Mouse (Mus musculus) hindbrain, postnatal 0 days (tissue): Measurements from ENCODE around the gene Phyhd1. TPM values are rescaled to one million over a fixed set of nuclear protein-coding genes. Genes with fewer than 3 reads are reported as not detected.

Experiments used
- ATAC-seq: fragments of 200-750 bp; cut with Nextera tagmentation; 2 replicates; pipeline ENCODE4 v1.8.0; 2017; ENCODE audit warnings: mild to moderate bottlenecking, moderate TSS enrichment, moderate library complexity
- DNase-seq: peaks from one replicate; pipeline ENCODE4 v3.0.0-alpha.2; 2015; ENCODE audit warnings: low spot score
- H3K27ac ChIP-seq: fragments of 300-500 bp; sonication (generic); 2 replicates; pipeline ENCODE4 v1.5.1; 2014; ENCODE audit warnings: mild to moderate bottlenecking
- H3K27me3 ChIP-seq: fragments of 300-500 bp; sonication (generic); 2 replicates; pipeline ENCODE4 v1.6.1; 2014; ENCODE audit warnings: low read length, mixed read lengths; ENCODE audit not compliant: insufficient read depth
- H3K36me3 ChIP-seq: fragments of 300-500 bp; sonication (generic); 2 replicates; pipeline ENCODE4 v1.6.1; 2014; ENCODE audit warnings: low read length, mixed read lengths; ENCODE audit not compliant: insufficient read depth
- H3K4me1 ChIP-seq: fragments of 300-500 bp; sonication (generic); 2 replicates; pipeline ENCODE4 v1.6.1; 2014; ENCODE audit warnings: antibody characterized with exemption, low read length, mixed read lengths; ENCODE audit not compliant: insufficient read depth
- H3K4me2 ChIP-seq: fragments of 300-500 bp; sonication (generic); 2 replicates; pipeline ENCODE4 v1.6.1; 2014; ENCODE audit warnings: low read depth, mild to moderate bottlenecking, low read length, moderate library complexity, mixed read lengths
- H3K4me3 ChIP-seq: fragments of 300-500 bp; sonication (generic); 2 replicates; pipeline ENCODE4 v1.5.1; 2014; ENCODE audit warnings: low read length
- H3K9ac ChIP-seq: fragments of 300-500 bp; sonication (generic); replicated peaks from 2 replicates; pipeline ENCODE4 v1.6.1; 2014; ENCODE audit warnings: mild to moderate bottlenecking, low read length, moderate library complexity, mixed read lengths
- H3K9me3 ChIP-seq: fragments of 300-500 bp; sonication (generic); 2 replicates; pipeline ENCODE4 v1.6.1; 2016; ENCODE audit warnings: low read length, mixed read lengths
- CTCF ChIP-seq: IDR thresholded peaks from 2 replicates; pipeline ENCODE4 v1.5.1; 2016; ENCODE audit warnings: antibody characterized with exemption, control low read depth, low read depth
- WGBS: fragments of 180-500 bp; shearing (Covaris S2); extraction: QIAGEN DNeasy Blood & Tissue Kit; methylation state at CpG from one replicate; pipeline ENCODE4 v1.1.7; 2014; 5-methylcytosine and 5-hydroxymethylcytosine counted together
- polyA plus RNA-seq: library from polyadenylated mRNA; unstranded; fragments of >200 nt; fragmentation: Nextera tagmentation; extraction: Ambion mirVana; gene quantifications from 2 replicates; pipeline ENCODE4 v1.2.1, GENCODE M21; 2015
- total RNA-seq: library from RNA; depleted of rRNA; stranded (reverse); fragments of >200 nt; gene quantifications from 2 replicates; pipeline ENCODE4 v1.2.3, GENCODE M21; 2014

Phyhd1 gene
- total and polyA plus RNA-seq, 2 experiments from 2014 or later: 5.6 to 7.4 TPM

GRCm38 (mm10) chr2:30266392-30266941 is 464 bp downstream of the Phyhd1 start:
- peak overlapping the region; percentile 37; the same call in 1 of the 2 replicates for H3K9ac ChIP-seq
- 16% methylated on average over 4 of the region's 4 CpGs for WGBS
- DNase-seq (peak; percentile 49), ATAC-seq (no peak)
- H3K4me3 ChIP-seq: no peak overlapping the region
- no peak overlapping the region for H3K4me2 ChIP-seq
- no peaks in the 10 kb centered on the region for H3K9me3 ChIP-seq
- peak overlapping the region; percentile 86 for H3K27ac ChIP-seq
- TF ChIP-seq CTCF: no peak
- peaks cover 26% of the 10 kb centered on the region for H3K4me1 ChIP-seq
- H3K36me3 ChIP-seq: peaks cover 21% of the 10 kb centered on the region; the same call in 1 of the 2 replicates
- H3K27me3 ChIP-seq: no peaks in the 10 kb centered on the region

DNA sequence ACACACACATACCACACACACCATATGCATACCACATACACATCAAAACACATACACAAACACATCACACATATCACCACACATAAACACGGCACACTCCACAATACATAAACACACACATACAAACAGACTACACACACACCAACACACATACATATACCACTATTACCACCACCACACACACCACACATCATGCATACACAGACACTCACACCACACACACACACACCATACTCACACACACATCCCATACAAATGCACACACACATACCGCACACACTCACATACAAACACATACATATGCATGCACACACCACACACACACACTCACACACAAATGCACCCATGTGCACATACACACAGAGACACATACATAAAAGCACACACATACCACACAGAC is 1.5 kb downstream of the Phyhd1 start:
- H3K36me3 ChIP-seq: peaks cover 15% of the 10 kb centered on the region; the same call in 1 of the 2 replicates
- DNase-seq: no peak
- WGBS: 91% methylated on average over 2 of the region's 2 CpGs
- H3K4me3 ChIP-seq: no peak overlapping the region
- H3K27ac ChIP-seq: no peak overlapping the region
- H3K9ac ChIP-seq: no peak overlapping the region
- H3K27me3 ChIP-seq: no peaks in the 10 kb centered on the region
- no peak for ATAC-seq
- TF ChIP-seq CTCF: no peak
- H3K4me1 ChIP-seq: peaks cover 26% of the 10 kb centered on the region
- H3K4me2 ChIP-seq: no peak overlapping the region
- no peaks in the 10 kb centered on the region for H3K9me3 ChIP-seq

DNA sequence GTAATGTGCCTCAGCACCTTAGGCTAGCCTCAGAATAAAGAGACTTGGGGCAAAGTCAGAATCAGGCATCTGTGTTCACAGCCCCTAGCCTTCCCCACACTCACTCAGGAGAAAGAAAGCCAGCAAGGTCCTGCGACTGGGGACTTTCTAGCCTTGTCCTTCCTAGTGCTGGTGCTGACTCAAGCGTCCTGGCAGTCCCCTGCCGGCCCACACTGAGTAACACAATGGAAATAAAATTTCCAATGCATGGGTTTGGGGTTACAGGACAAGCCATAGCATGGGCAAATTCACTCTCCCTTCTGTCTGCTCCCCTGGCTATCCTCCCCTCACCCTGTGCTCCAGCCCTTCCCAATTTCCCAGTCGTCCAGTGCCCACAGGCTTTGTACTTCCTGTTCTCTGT is 2.4 kb downstream of the Phyhd1 start:
- ATAC-seq: no peak
- TF ChIP-seq CTCF: no peak
- H3K9me3 ChIP-seq: no peaks in the 10 kb centered on the region
- H3K36me3 ChIP-seq: peaks cover 13% of the 10 kb centered on the region; the same call in 1 of the 2 replicates
- no peak overlapping the region for H3K4me3 ChIP-seq
- no peaks in the 10 kb centered on the region for H3K27me3 ChIP-seq
- no peak for DNase-seq
- WGBS: 63% methylated on average over 4 of the region's 4 CpGs
- H3K4me2 ChIP-seq: no peak overlapping the region
- no peak overlapping the region for H3K9ac ChIP-seq
- H3K4me1 ChIP-seq: peaks cover 24% of the 10 kb centered on the region
- no peak overlapping the region for H3K27ac ChIP-seq

GRCm38 (mm10) chr2:30269241-30269990 is 3.4 kb downstream of the Phyhd1 start:
- Histone ChIP-seq H3K9ac (no peak overlapping the region), H3K36me3 (peaks cover 3% of the 10 kb centered on the region; the same call in 1 of the 2 replicates), H3K27ac (peak overlapping the region; percentile 66), H3K9me3 (no peaks in the 10 kb centered on the region), H3K4me3 (no peak overlapping the region), H3K4me2 (no peak overlapping the region), H3K27me3 (no peaks in the 10 kb centered on the region), H3K4me1 (peaks cover 14% of the 10 kb centered on the region)
- TF ChIP-seq CTCF: no peak
- WGBS: 90% methylated on average over 17 of the region's 17 CpGs
- DNase-seq (no peak), ATAC-seq (no peak)

GRCm38 (mm10) chr2:30270134-30270533 is 4.1 kb downstream of the Phyhd1 start:
- peak; percentile 91 for ATAC-seq

GRCm38 (mm10) chr2:30280743-30281142 is 14.7 kb downstream of the Phyhd1 start, which contains the start of gene Gm28038:
Gene Gm28038, plus strand, starts transcription at chr2:30281043.
- Histone ChIP-seq H3K9me3 (no peaks in the 10 kb centered on the region), H3K4me2 (no peak within 1 kb of the TSS), H3K9ac (no peak within 1 kb of the TSS), H3K27ac (no peak within 1 kb of the TSS), H3K27me3 (no peaks in the 10 kb centered on the region), H3K36me3 (no peaks in the 10 kb centered on the region), H3K4me1 (0 out of 2 replicates have a peak, but pooled peaks cover 7% of the 10 kb centered on the region), H3K4me3 (no peak within 1 kb of the TSS)
- DNase-seq (no peak), ATAC-seq (no peak)
- 94% methylated on average over 11 of the region's 11 CpGs for WGBS
- no peak for TF ChIP-seq CTCF

More at GRCm38 (mm10) chr2:30270134-30270533, 4.1 kb downstream of the Phyhd1 start:
- peak overlapping the region; percentile 66; the same call in 1 of the 2 replicates for H3K27ac ChIP-seq
- H3K9me3 ChIP-seq: no peaks in the 10 kb centered on the region
- H3K9ac ChIP-seq: no peak overlapping the region
- peaks cover 7% of the 10 kb centered on the region; the same call in 1 of the 2 replicates for H3K4me1 ChIP-seq
- TF ChIP-seq CTCF: peak; percentile 95
- H3K4me3 ChIP-seq: no peak overlapping the region
- 35% methylated on average over 1 of the region's 1 CpGs for WGBS
- no peak overlapping the region for H3K4me2 ChIP-seq
- peak; percentile 87 for DNase-seq
- H3K27me3 ChIP-seq: no peaks in the 10 kb centered on the region
- H3K36me3 ChIP-seq: no peaks in the 10 kb centered on the region
